Mouse (Mus musculus) brown adipose tissue, adult 24 weeks (tissue): ENCODE measurements at regions not wholly inside any gene's neighbourhood (a gene's known extent, or its start where the extent isn't known, plus 50 kb on each side); places are given as distances from the start of the nearest gene placed in this dataset.
A peak's percentile ranks its signal among the peaks of the same experiment; 100 is the strongest.
"Not testable (repeated sequence)": the region's sequence is repeated elsewhere in the genome, so short reads cannot be mapped to it uniquely, and the experiment has no call there.

Experiments used
- H3K27ac ChIP-seq: fragments of 200-500 bp; replicated peaks from 2 replicates; pipeline ENCODE4 v1.5.1; 2012; ENCODE audit warnings: low read depth, mild to moderate bottlenecking, low read length
- H3K4me1 ChIP-seq: fragments of 200-500 bp; 2 replicates; pipeline ENCODE4 v1.6.1; 2012; ENCODE audit warnings: low read length, mixed read lengths; ENCODE audit not compliant: control insufficient read depth, insufficient read depth, insufficient read length
- H3K4me3 ChIP-seq: fragments of 200-500 bp; 2 replicates; pipeline ENCODE4 v1.5.1; 2012; ENCODE audit warnings: low read depth, mild to moderate bottlenecking, low read length, moderate library complexity; ENCODE audit not compliant: insufficient read depth

- Histone ChIP-seq H3K27ac (no peak overlapping the region), H3K4me3 (no peak overlapping the region), H3K4me1 (no peaks in the 10 kb centered on the region)
These were observed 263.0 kb upstream of the Nfia start for GRCm38 (mm10) chr4:97509576-97509975.

DNA sequence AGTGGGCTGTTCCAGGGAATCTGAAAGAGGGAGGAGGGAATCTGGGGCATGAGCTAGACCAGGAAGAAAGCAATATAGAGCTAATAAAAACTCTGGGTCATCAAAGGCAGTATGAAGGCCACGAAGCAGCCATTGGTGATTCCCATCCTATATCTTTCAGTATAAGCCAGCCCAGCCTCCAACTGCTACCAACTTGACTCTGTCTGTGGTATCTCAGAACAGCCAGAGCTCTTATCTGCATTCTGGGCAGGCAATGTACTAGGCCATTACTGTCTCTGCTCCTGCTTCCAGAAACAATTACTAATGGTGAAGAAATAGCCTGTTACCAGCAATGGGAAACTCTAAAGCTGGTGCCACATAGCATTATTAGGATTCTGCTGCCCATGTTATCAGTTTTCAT is 266.8 kb upstream of the Nfia start:
- no peak overlapping the region for H3K4me3 ChIP-seq
- no peaks in the 10 kb centered on the region for H3K4me1 ChIP-seq
- no peak overlapping the region for H3K27ac ChIP-seq

DNA sequence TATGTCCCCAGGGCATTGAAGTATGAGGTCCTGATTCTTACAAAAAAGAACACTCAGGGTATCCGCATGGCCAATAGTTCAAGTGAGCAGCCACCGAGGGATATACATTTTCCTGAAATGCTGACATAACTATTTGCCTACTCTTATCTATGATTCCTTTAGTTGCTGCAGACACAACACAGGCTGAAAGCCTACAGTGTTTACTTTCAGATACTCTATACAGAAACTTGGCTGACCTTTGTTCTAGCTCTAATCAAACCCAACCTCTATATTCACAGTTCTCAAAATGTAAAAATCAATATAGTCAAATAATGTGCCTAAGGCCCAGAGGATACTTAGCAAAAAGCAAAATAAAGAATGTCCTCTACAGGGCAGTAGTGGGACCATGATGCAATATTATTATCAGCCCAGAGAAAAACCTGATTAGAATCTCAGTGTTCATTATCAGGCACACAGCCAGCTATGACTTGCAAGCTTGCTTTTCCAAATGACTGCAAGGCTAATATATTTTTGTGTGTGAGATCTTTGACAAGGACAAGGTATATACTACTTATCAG is 281.2 kb upstream of the Nfia start:
- Histone ChIP-seq H3K4me3 (no peak overlapping the region), H3K4me1 (peaks cover 2% of the 10 kb centered on the region; the same call in 1 of the 2 replicates), H3K27ac (no peak overlapping the region)

DNA sequence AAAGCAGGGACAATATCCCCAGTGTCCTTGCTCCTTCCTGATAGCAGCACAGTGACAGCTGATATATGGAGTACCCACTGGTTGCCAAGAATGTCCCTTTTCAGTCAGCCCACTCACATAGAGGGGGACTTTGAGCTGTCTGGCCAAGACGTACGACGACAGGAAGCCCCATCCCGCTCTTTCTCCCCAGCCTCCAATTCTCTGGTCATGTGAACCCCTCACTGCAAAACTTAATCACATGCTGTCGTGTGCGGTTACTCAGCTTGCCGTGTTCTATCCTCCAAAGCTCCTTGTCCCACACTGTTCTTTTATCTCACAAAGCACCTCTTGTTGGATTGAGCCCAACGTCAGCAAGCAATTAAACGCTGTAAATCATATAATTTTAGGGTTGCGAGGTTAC is 286.2 kb upstream of the Nfia start:
- Histone ChIP-seq H3K4me1 (peaks cover 2% of the 10 kb centered on the region; the same call in 1 of the 2 replicates), H3K27ac (no peak overlapping the region), H3K4me3 (no peak overlapping the region)

GRCm38 (mm10) chr4:97485225-97485624 is 287.3 kb upstream of the Nfia start:
- H3K27ac ChIP-seq: no peak overlapping the region

DNA sequence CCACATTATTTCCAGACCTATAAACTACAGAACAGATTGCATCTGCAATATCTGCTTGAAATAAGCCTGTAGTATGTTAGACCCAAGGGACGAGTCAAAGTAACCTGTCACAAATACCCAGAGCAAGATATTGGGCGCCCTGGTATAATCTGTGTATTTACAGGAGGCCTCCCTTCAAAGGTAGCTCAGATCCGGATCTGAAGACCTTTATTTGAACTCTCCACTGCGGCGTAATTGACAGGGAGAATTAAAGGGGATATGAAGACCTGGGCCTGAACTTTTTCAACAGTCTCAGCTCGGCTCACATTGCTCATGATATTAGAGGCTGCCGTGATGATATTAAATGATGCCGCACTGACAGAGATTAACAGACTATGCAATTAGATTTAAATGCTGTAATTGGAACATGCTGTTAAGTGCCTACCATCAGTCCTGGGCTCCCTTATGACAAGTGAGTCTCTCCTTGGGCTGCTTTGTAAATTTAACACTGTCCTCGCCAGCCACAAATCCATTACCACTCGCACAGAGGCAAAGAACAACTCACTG is 289.8 kb upstream of the Nfia start:
- H3K4me1 ChIP-seq: peaks cover 3% of the 10 kb centered on the region; the same call in 1 of the 2 replicates
- no peak overlapping the region for H3K27ac ChIP-seq
- no peak overlapping the region for H3K4me3 ChIP-seq

More at GRCm38 (mm10) chr4:97485225-97485624, 287.3 kb upstream of the Nfia start:
- H3K4me3 ChIP-seq: no peak overlapping the region
- H3K4me1 ChIP-seq: peaks cover 2% of the 10 kb centered on the region; the same call in 1 of the 2 replicates

GRCm38 (mm10) chr4:97481836-97482235 is 290.7 kb upstream of the Nfia start:
- Histone ChIP-seq H3K4me1 (peaks cover 6% of the 10 kb centered on the region), H3K4me3 (no peak overlapping the region), H3K27ac (no peak overlapping the region)

DNA sequence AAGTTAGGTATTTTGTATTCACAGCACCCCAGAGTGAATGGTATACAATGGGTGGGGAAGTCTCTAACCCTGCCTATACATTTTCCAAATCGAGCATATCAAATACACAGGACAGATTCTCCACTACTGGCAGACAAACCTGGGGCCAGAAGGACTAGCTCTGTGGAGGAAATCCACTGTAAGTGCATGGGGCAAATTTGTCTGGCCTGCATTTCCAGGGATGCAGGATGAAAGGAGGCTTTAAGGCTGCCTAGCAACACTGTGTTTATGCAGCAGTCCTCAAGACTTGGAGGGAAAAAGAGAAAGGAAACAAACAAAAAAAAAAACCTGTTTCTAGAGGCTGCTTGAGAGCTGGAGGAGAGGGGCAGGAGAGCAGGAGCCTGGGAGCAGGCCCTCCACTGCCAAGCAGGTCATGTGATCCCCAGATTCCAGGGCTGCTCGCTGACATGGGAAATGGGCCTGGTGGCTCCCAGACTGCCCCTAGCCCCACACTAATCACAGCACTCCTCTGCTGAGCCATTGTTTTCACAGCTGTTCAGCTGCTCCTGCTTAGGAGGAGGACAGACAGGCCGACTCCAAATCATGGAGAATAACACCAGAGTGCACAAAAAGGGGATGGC is 293.7 kb upstream of the Gm10192 start:
- H3K27ac ChIP-seq: no peak overlapping the region
- H3K4me1 ChIP-seq: peaks cover 7% of the 10 kb centered on the region
- no peak overlapping the region for H3K4me3 ChIP-seq

DNA sequence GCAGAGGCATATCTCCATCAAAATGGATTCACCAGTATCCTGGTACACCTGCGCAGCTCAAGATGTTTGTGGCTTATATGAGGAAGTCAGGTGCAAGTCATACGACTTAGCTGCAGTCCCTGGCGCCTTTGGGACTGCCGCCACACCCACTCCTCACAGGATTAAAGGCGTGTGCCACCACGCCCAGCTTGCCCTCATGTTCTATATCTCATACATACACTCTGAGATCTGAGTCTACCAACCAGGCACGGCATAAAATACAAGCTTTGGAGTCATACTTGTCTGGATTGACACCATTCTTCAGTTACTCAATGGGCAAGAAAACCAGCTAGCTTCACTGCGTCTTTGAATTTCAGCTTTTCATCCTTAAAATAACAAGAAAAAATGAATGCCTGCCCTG is 290.5 kb upstream of the Gm10192 start:
- H3K4me3 ChIP-seq, H3K27ac ChIP-seq, H3K4me1 ChIP-seq: not testable (repeated sequence)

DNA sequence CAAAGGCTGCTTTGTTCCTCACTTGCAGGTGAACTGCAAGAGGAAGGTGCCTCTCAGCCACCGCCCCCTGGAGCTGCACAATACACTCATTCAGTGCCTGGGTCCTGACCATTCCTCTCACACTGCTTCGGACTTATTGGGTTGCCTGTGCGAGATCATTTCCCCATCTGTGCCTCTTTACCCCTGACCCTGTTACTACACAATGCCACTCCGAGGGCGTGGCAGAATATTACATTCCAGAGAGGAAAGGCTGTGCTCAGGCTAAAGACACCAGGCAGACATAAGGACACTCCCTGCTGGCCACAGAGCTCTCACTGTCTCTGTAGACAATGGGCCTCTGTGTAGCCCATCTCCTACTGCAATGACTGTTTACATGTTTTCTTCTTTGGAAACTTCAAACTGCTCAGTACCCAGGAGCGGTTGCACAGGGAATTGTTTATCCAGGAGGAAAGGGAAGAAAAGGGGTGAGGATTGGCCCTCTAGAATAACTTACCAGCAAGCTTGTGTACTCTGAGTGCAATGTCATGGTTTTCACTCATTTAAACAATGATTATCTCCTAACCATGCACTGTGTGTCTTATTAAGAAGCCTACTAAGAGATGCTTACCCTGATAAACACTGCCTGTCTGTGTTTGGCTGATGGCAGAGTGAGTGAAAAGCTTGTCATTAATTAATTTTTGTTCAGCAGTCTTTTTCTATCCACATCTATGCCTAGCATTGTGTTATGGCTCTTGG is 283.1 kb upstream of the Gm10192 start:
- H3K27ac ChIP-seq: peak overlapping the region; percentile 61
- H3K4me3 ChIP-seq: no peak overlapping the region
- peaks cover 5% of the 10 kb centered on the region; the same call in 1 of the 2 replicates for H3K4me1 ChIP-seq

- peaks cover 5% of the 10 kb centered on the region; the same call in 1 of the 2 replicates for H3K4me1 ChIP-seq
- H3K4me3 ChIP-seq: no peak overlapping the region
These were observed 282.6 kb upstream of the Gm10192 start for GRCm38 (mm10) chr4:97465517-97465916.

DNA sequence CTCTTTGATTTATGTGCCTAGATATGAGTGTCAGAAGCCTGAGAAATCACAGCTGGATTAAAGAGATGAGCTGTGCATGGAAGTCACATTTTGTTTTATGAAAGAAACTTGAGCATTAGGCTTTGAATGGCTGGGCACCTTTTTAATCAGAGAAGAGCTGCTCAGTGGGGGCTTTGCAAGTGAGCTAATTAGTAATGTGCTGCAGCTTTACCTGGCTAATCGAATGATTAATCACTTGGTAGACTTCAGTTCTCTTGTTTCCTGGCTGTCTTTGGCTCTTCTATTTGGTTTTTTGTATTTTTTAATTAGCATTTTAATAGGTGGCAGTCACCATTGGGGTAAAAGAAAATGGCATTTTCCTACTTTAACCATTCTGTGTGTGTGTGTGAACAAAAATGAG is 278.2 kb upstream of the Gm10192 start:
- Histone ChIP-seq H3K4me3 (no peak overlapping the region), H3K27ac (no peak overlapping the region), H3K4me1 (peaks cover 5% of the 10 kb centered on the region; the same call in 1 of the 2 replicates)

More at GRCm38 (mm10) chr4:97465517-97465916, 282.6 kb upstream of the Gm10192 start:
- H3K27ac ChIP-seq: peak overlapping the region; percentile 13; the same call in 1 of the 2 replicates

DNA sequence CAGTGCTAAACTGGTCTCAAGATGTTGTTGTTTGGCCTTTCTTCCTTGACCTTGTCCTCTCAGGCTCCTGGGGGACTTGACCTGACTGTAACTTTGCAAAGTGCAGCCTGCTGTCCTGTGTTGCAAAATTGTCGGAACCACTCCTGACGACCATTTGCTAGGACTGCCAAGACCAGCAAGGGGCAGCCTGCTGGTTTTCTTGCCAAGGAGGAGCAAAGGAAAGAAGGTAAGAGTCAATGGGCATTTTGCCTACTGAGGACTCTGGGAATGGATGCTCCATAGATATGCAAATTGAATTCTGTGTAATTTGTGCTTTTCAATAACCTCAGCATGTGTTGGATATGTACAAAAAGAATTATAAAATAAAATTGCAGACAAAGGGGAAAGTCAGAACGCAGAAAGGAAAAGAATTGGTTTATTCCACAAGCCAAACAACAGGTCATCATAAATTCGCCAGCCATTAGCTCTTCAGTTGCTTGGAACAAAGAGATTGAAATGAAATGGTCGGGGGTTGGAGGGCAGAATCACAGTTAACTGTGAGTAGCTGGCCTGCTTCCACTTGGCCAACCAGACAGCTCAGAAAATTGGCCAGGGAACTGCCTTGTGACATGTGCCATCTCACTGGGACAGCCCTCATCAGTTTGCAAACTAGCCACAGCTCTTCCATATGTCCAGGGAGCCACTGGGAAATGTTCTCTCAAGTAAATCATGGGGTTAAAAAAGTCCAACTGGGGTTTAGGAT is 256.5 kb upstream of the Gm10192 start:
- Histone ChIP-seq H3K27ac (peak overlapping the region; percentile 69), H3K4me3 (no peak overlapping the region), H3K4me1 (no peaks in the 10 kb centered on the region)

GRCm38 (mm10) chr4:97432681-97433080 is 249.7 kb upstream of the Gm10192 start:
- Histone ChIP-seq H3K27ac (no peak overlapping the region), H3K4me1 (no peaks in the 10 kb centered on the region), H3K4me3 (no peak overlapping the region)

- H3K27ac ChIP-seq: no peak overlapping the region
These were observed 249.1 kb upstream of the Gm10192 start for GRCm38 (mm10) chr4:97432094-97432493.

More at GRCm38 (mm10) chr4:97432094-97432493, 249.1 kb upstream of the Gm10192 start:
- H3K4me1 ChIP-seq: no peaks in the 10 kb centered on the region
- H3K4me3 ChIP-seq: no peak overlapping the region
